Comparison of ENCODE assay signal across 8 mouse cellular contexts in genomic region chr1:93512351-93512690, GRCm38 (mm10). TPM values are rescaled to one million over a fixed set of nuclear protein-coding genes. Genes with fewer than 3 reads are reported as not detected.
A peak's percentile ranks its signal among the peaks of the same experiment; 100 is the strongest.
DNase-seq lines count a peak whose midpoint lies in the region; ATAC-seq and TF ChIP-seq lines count a peak whose summit lies in the region.

No protein-coding gene starts in this region.

- 0% methylated on average over 15 of the region's 15 CpGs for WGBS in forebrain, embryonic 15.5 days
- WGBS in liver, postnatal 0 days (ENCODE audit: insufficient replicate concordance), result 10% methylated on average over 15 of the region's 15 CpGs

- peak overlapping the region; percentile 69 for H3K9ac ChIP-seq in CH12.LX (ENCODE audit: insufficient read depth, low read depth)
- peak overlapping the region; percentile 78 for H3K9ac ChIP-seq in forebrain, embryonic 15.5 days (replicated peaks)
- H3K9ac ChIP-seq in liver, postnatal 0 days (replicated peaks), result peak overlapping the region; percentile 76

- dilution Hi-C loops in CH12.LX (cut with MboI; ENCODE audit: extremely low pct_ligation_motif_present, extremely low pct_unique_long_range_greater_than_20kb, low sequenced_read_pairs), result no loop called here

- peak overlapping the region; percentile 86 for H3K4me2 ChIP-seq in CH12.LX (ENCODE audit: insufficient read depth, low read depth, poor library complexity, severe bottlenecking)
- H3K4me2 ChIP-seq in forebrain, embryonic 15.5 days (replicated peaks), result peak overlapping the region; percentile 94
- H3K4me2 ChIP-seq in liver, postnatal 0 days (ENCODE audit: low read depth, low read length), result peak overlapping the region; percentile 93

- no peaks in the 10 kb centered on the region for H3K9me3 ChIP-seq in CH12.LX (replicated peaks; ENCODE audit: low read length)
- no peaks in the 10 kb centered on the region for H3K9me3 ChIP-seq in forebrain, embryonic 15.5 days
- no peaks in the 10 kb centered on the region for H3K9me3 ChIP-seq in liver, postnatal 0 days (ENCODE audit: low read length)

- H3K4me1 ChIP-seq in CH12.LX (ENCODE audit: control insufficient read depth in 1 of 2, insufficient read depth in 2 of 2), result peaks cover 0 to 12% of the 10 kb centered on the region in 2 experiments; a peak in 2 of 4 replicates
- peaks cover 19% of the 10 kb centered on the region for H3K4me1 ChIP-seq in forebrain, embryonic 15.5 days
- H3K4me1 ChIP-seq in liver, postnatal 0 days (ENCODE audit: insufficient read depth), result peaks cover 18% of the 10 kb centered on the region

- peak; percentile 57 for DNase-seq in embryo, embryonic 10.5 days (ENCODE audit: low spot score)
- DNase-seq in embryo, embryonic 11 days, result no peak
- DNase-seq in CH12.LX (ENCODE audit: extremely low read depth) (no peak), adipocyte (ENCODE audit: low spot score) (no peak)
- no peak for DNase-seq in liver, postnatal 0 days
- no peak for DNase-seq in gastrocnemius, postnatal 36 days
- no peak for DNase-seq in Muller cell, postnatal 12 days (ENCODE audit: inconsistent ontology term)

- no peak for TF ChIP-seq CTCF in CH12.LX (conservative IDR thresholded peaks at IDR 0.05 in 1 of 2, IDR thresholded peaks at IDR 0.05 in 1 of 2; ENCODE audit: low read depth in 2 of 2, low read length in 2 of 2)
- TF ChIP-seq CTCF in liver, postnatal 0 days (IDR thresholded peaks at IDR 0.05; ENCODE audit: low read depth), result no peak

- peak; percentile 69 for ATAC-seq in forebrain, embryonic 15.5 days (replicated peaks)
- peak; percentile 21 for ATAC-seq in liver, postnatal 0 days

- peak overlapping the region; percentile 64 to 81 (median 70) for H3K4me3 ChIP-seq in CH12.LX (replicated peaks in 1 of 3; ENCODE audit: low read depth in 2 of 3, low read length in 2 of 3, poor library complexity in 1 of 3)
- peak overlapping the region; percentile 90 for H3K4me3 ChIP-seq in forebrain, embryonic 15.5 days
- H3K4me3 ChIP-seq in liver, postnatal 0 days (ENCODE audit: low read depth, low read length), result peak overlapping the region; percentile 64

- no peak for TF ChIP-seq POLR2A in CH12.LX (IDR thresholded peaks at IDR 0.05; ENCODE audit: low read depth, low read length)

- peaks cover 11 to 22% of the 10 kb centered on the region in 2 experiments for H3K36me3 ChIP-seq in CH12.LX (replicated peaks in 1 of 2; ENCODE audit: control insufficient read depth in 1 of 2, insufficient read depth in 1 of 2, low read length in 1 of 2)
- H3K36me3 ChIP-seq in forebrain, embryonic 15.5 days, result peaks cover 20% of the 10 kb centered on the region
- peaks cover 7% of the 10 kb centered on the region; the same call in 1 of the 2 replicates for H3K36me3 ChIP-seq in liver, postnatal 0 days (replicated peaks; ENCODE audit: insufficient read depth, low read length)

- H3K27me3 ChIP-seq in CH12.LX (replicated peaks), result no peaks in the 10 kb centered on the region
- H3K27me3 ChIP-seq in forebrain, embryonic 15.5 days, result no peaks in the 10 kb centered on the region
- no peaks in the 10 kb centered on the region for H3K27me3 ChIP-seq in liver, postnatal 0 days (ENCODE audit: insufficient read depth, low read length)

- no peaks in the 10 kb centered on the region for H3K79me2 ChIP-seq in CH12.LX (replicated peaks; ENCODE audit: control insufficient read depth, extremely low read depth, insufficient read depth, poor library complexity, severe bottlenecking)

- no peak for TF ChIP-seq EP300 in CH12.LX (IDR thresholded peaks at IDR 0.05; ENCODE audit: low read length)
- no peak for TF ChIP-seq EP300 in liver, postnatal 0 days (IDR thresholded peaks at IDR 0.05; ENCODE audit: low read depth)

- no peak for TF ChIP-seq RAD21 in CH12.LX (IDR thresholded peaks at IDR 0.05; ENCODE audit: low read depth, low read length)

- in situ Hi-C loops in CH12.LX (cut with MboI; ENCODE audit: low pct_ligation_motif_present, low pct_unique_long_range_greater_than_20kb, low sequenced_read_pairs), result no loop called here

- intact Hi-C loops in gastrocnemius, postnatal 36 days (cut with DNase I), result loop anchor here (5.0 kb wide), 1 partner anchor 170 kb away; the partner anchor contains the start of genes Pask and Ppp1r7

- H3K27ac ChIP-seq in CH12.LX (ENCODE audit: insufficient read depth, low read depth), result no peak overlapping the region; the same call in 1 of the 2 replicates
- H3K27ac ChIP-seq in forebrain, embryonic 15.5 days (replicated peaks), result peak overlapping the region; percentile 67
- H3K27ac ChIP-seq in liver, postnatal 0 days (ENCODE audit: low read depth), result peak overlapping the region; percentile 78

TF ChIP-seq in CH12.LX, 34 proteins besides CTCF, POLR2A, EP300 and RAD21:
- no peak for TF ChIP-seq ZKSCAN1 (IDR thresholded peaks at IDR 0.05; ENCODE audit: borderline replicate concordance, low read depth, low read length)
- TF ChIP-seq ELF1 (IDR thresholded peaks at IDR 0.05; ENCODE audit: low read depth, low read length), result no peak
- 0 out of 2 replicates have a peak, but pooled peaks have one; percentile 6 for TF ChIP-seq MYC (IDR thresholded peaks at IDR 0.05; ENCODE audit: low read depth, low read length)
- no peak for TF ChIP-seq TBP (conservative IDR thresholded peaks at IDR 0.05; ENCODE audit: low read depth, low read length)
- TF ChIP-seq MXI1 (IDR thresholded peaks at IDR 0.05; ENCODE audit: low read depth, low read length), result 0 out of 2 replicates have a peak, but pooled peaks have one; percentile 12
- TF ChIP-seq UBTF (IDR thresholded peaks at IDR 0.05; ENCODE audit: low read depth, low read length), result no peak
- no peak for TF ChIP-seq TCF12 (IDR thresholded peaks at IDR 0.05; ENCODE audit: low read depth, low read length)
TF ChIP-seq in CH12.LX: peak in this region for 2.

RNA-seq across cellular contexts. Expression of gene Farp2, which starts 0.4 kb away (rescaled TPM):
- total RNA-seq in CH12.LX (2012; rRNA removed) (1.8 and 2.4 TPM in 2 replicates), CH12.LX (2014; rRNA removed) (0.58 and 0.89 TPM in 2 replicates)
- polyA plus RNA-seq in CH12.LX (2012; ENCODE audit: insufficient read length, low read depth), result 1.6 and 2.1 TPM in 2 replicates
- 3.2 and 4.3 TPM in 2 replicates for polyA plus RNA-seq in forebrain, embryonic 15.5 days (2015; fragmentation: Nextera tagmentation; extraction: Ambion mirVana)
- polyA plus RNA-seq in liver, postnatal 0 days (2015; fragmentation: Nextera tagmentation; extraction: Ambion mirVana), result 3.9 and 4.0 TPM in 2 replicates
- 10 to 100 TPM; 11.5 to 11.9 TPM for total RNA-seq in gastrocnemius, postnatal 36 days (2021)

RNA-seq across cellular contexts. Expression of gene Hdlbp, which starts 33.7 kb away (rescaled TPM):
- 114 and 117 TPM in 2 replicates for total RNA-seq in CH12.LX (2012; rRNA removed)
- total RNA-seq in CH12.LX (2014; rRNA removed), result 103 and 106 TPM in 2 replicates
- 178 and 179 TPM in 2 replicates for polyA plus RNA-seq in CH12.LX (2012; ENCODE audit: insufficient read length, low read depth)
- polyA plus RNA-seq in forebrain, embryonic 15.5 days (2015; fragmentation: Nextera tagmentation; extraction: Ambion mirVana), result 61.1 and 66.5 TPM in 2 replicates
- 106 and 131 TPM in 2 replicates for polyA plus RNA-seq in liver, postnatal 0 days (2015; fragmentation: Nextera tagmentation; extraction: Ambion mirVana)
- 100 to 1,000 TPM; 289 to 302 TPM for total RNA-seq in gastrocnemius, postnatal 36 days (2021)
